Mouse (Mus musculus): ENCODE measurements around the gene Mbd4. TPM values are rescaled to one million over a fixed set of nuclear protein-coding genes. Genes with fewer than 3 reads are reported as not detected.
A peak's percentile ranks its signal among the peaks of the same experiment; 100 is the strongest.

The Mbd4 gene
- polyA plus RNA-seq, 1 experiment from 2014 or later, result 14.6 TPM

DNA sequence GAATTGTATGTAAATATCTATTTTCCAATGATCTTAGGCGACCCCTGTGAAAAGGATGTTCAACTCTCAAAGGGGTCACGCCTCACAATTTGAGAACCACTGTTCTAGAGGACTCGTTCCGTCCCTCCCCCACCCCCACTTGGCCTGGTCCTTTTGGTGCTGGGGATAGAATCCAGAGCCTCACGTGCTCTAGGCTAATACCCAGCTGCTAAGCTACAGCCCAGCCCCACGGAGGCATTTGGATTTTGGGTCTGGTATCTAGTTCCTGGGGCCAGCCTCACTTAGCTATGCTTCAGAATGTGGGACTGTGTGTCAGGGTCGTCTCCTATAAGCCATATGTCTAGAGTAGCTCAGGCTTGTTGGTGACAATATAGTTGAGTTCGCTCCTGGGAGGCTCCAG, 41.6 kb downstream of the Mbd4 start:
- Histone ChIP-seq H3K9ac (ENCODE audit: low read depth, low read length) (no peak overlapping the region), H3K4me1 (ENCODE audit: control insufficient read depth, insufficient read depth, low read length) (peaks cover 14% of the 10 kb centered on the region), H3K4me2 (no peak overlapping the region), H3K9me3 (replicated peaks; ENCODE audit: control insufficient read depth, low read length) (no peaks in the 10 kb centered on the region), H3K27me3 (ENCODE audit: control insufficient read depth, insufficient read depth, low read length) (no peaks in the 10 kb centered on the region), H3K4me3 (ENCODE audit: low read depth, low read length) (no peak overlapping the region), H3K27ac (ENCODE audit: low read depth, low read length) (no peak overlapping the region), H3K36me3 (ENCODE audit: control insufficient read depth, insufficient read depth, low read length) (peaks cover 7% of the 10 kb centered on the region)
- 68% methylated on average over 8 of the region's 8 CpGs for WGBS (ENCODE audit: insufficient replicate concordance)
- no peak for ATAC-seq (replicated peaks; ENCODE audit: insufficient number of reproducible peaks, low FRiP score, low TSS enrichment)

GRCm38 (mm10) chr6:115808488-115809231, 44.5 kb downstream of the Mbd4 start, which contains the start of gene Rpl32:
TSS of gene Rpl32 (minus strand) at chr6:115808747.
- under 1% methylated on average over 47 of the region's 47 CpGs for WGBS (ENCODE audit: insufficient replicate concordance)
- H3K4me1 ChIP-seq (ENCODE audit: control insufficient read depth, insufficient read depth, low read length), result peaks cover 16% of the 10 kb centered on the region
- peak within 1 kb of the TSS; percentile 90 for H3K4me3 ChIP-seq (ENCODE audit: low read depth, low read length)
- peak within 1 kb of the TSS; percentile 86 for H3K4me2 ChIP-seq
- peak within 1 kb of the TSS; percentile 99 for H3K9ac ChIP-seq (ENCODE audit: low read depth, low read length)
- H3K36me3 ChIP-seq (ENCODE audit: control insufficient read depth, insufficient read depth, low read length), result peaks cover 29% of the 10 kb centered on the region
- H3K27me3 ChIP-seq (ENCODE audit: control insufficient read depth, insufficient read depth, low read length), result no peaks in the 10 kb centered on the region
- peak within 1 kb of the TSS; percentile 91 for H3K27ac ChIP-seq (ENCODE audit: low read depth, low read length)
- peak; percentile 76 for ATAC-seq (replicated peaks; ENCODE audit: insufficient number of reproducible peaks, low FRiP score, low TSS enrichment)
- H3K9me3 ChIP-seq (replicated peaks; ENCODE audit: control insufficient read depth, low read length), result no peaks in the 10 kb centered on the region

- Histone ChIP-seq H3K9me3 (replicated peaks; ENCODE audit: control insufficient read depth, low read length) (no peaks in the 10 kb centered on the region), H3K4me3 (ENCODE audit: low read depth, low read length) (peak overlapping the region; percentile 90), H3K4me2 (peak overlapping the region; percentile 86), H3K27me3 (ENCODE audit: control insufficient read depth, insufficient read depth, low read length) (no peaks in the 10 kb centered on the region), H3K4me1 (ENCODE audit: control insufficient read depth, insufficient read depth, low read length) (peaks cover 16% of the 10 kb centered on the region), H3K27ac (ENCODE audit: low read depth, low read length) (peak overlapping the region; percentile 91), H3K36me3 (ENCODE audit: control insufficient read depth, insufficient read depth, low read length) (peaks cover 30% of the 10 kb centered on the region), H3K9ac (ENCODE audit: low read depth, low read length) (peak overlapping the region; percentile 99)
- 0% methylated on average over 22 of the region's 22 CpGs for WGBS (ENCODE audit: insufficient replicate concordance)
- ATAC-seq (replicated peaks; ENCODE audit: insufficient number of reproducible peaks, low FRiP score, low TSS enrichment), result no peak
Observed at GRCm38 (mm10) chr6:115808196-115808487, 45.0 kb downstream of the Mbd4 start.

DNA sequence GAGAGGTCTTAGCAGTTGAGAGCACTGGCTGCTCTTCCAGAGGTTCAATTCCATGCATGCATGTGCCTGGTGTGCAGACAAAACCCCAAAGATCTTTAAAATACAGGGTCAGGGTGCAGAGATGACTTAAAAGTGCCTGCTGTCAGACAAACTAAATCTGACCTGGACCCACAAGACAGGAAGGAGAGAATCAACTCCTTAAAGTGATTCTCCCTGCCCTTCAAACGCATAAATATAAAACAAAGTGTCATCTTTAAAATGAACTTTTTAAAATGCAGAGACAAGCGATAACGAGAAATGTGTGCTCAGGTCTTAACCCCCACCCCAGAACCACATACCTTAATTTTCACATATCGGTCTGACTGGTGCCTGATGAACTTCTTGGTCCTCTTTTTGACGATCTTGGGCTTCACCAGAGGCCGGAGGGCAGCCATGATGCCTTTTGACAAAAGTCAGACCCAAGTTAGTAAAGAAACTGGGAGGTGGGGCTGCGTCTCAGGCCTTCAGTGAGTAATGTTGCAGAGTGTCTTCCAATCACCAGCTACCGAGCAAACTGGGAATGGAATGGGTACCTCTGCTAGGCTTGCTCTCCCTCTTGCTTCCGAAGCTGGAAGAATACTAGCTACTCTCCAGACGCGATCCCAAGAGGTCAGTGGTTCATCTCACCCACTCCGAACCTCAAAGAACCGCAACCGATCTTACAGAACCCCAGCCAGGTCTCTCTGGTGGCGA, 45.5 kb downstream of the Mbd4 start:
- WGBS (ENCODE audit: insufficient replicate concordance), result 4% methylated on average over 15 of the region's 15 CpGs
- peak overlapping the region; percentile 99 for H3K9ac ChIP-seq (ENCODE audit: low read depth, low read length)
- H3K4me2 ChIP-seq, result peak overlapping the region; percentile 86
- H3K36me3 ChIP-seq (ENCODE audit: control insufficient read depth, insufficient read depth, low read length), result peaks cover 30% of the 10 kb centered on the region
- H3K27ac ChIP-seq (ENCODE audit: low read depth, low read length), result peak overlapping the region; percentile 91
- ATAC-seq (replicated peaks; ENCODE audit: insufficient number of reproducible peaks, low FRiP score, low TSS enrichment), result no peak
- peaks cover 16% of the 10 kb centered on the region for H3K4me1 ChIP-seq (ENCODE audit: control insufficient read depth, insufficient read depth, low read length)
- H3K27me3 ChIP-seq (ENCODE audit: control insufficient read depth, insufficient read depth, low read length), result no peaks in the 10 kb centered on the region
- H3K4me3 ChIP-seq (ENCODE audit: low read depth, low read length), result peak overlapping the region; percentile 90
- H3K9me3 ChIP-seq (replicated peaks; ENCODE audit: control insufficient read depth, low read length), result no peaks in the 10 kb centered on the region

DNA sequence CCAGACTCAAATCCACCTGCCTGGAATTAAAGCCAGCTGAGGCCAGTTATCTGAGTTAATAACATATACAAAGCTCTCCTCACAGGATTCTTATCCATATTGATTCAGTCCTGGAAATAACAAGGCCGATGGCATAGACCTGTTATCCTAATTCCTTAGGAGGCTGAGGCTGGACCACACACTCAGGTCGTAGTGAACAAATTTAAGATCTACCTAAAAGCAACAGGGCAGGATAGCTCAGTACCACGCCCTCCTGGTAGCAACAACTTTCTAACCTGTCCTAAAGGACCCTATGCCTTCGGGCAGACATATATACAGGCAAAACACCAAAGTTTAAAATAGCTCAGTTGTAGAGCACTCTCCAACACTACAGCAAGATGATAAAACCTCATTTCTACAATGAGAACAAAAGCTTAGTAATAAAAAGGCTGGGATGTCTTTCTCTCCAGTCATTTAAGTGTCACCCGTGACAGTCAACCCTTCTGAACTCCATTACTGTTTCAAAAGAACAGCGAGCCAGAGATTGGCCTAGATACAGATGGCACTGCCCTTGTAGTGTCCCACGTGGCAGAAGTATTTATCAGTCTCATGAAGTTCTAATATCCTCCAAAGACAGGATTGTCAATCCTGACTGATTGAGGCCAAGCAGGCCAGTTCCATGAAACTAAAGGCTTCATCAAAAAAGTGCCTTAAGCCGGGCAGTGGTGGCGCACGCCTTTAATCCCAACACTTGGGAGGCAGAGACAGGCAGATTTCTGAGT, 48.6 kb downstream of the Mbd4 start:
- Histone ChIP-seq H3K27ac (ENCODE audit: low read depth, low read length) (no peak overlapping the region), H3K9me3 (replicated peaks; ENCODE audit: control insufficient read depth, low read length) (no peaks in the 10 kb centered on the region), H3K4me1 (ENCODE audit: control insufficient read depth, insufficient read depth, low read length) (peaks cover 16% of the 10 kb centered on the region), H3K27me3 (ENCODE audit: control insufficient read depth, insufficient read depth, low read length) (no peaks in the 10 kb centered on the region), H3K4me3 (ENCODE audit: low read depth, low read length) (no peak overlapping the region), H3K9ac (ENCODE audit: low read depth, low read length) (no peak overlapping the region), H3K36me3 (ENCODE audit: control insufficient read depth, insufficient read depth, low read length) (peaks cover 48% of the 10 kb centered on the region), H3K4me2 (no peak overlapping the region; the same call in 1 of the 2 replicates)
- 66% methylated on average over 10 of the region's 10 CpGs for WGBS (ENCODE audit: insufficient replicate concordance)
- ATAC-seq (replicated peaks; ENCODE audit: insufficient number of reproducible peaks, low FRiP score, low TSS enrichment), result no peak

DNA sequence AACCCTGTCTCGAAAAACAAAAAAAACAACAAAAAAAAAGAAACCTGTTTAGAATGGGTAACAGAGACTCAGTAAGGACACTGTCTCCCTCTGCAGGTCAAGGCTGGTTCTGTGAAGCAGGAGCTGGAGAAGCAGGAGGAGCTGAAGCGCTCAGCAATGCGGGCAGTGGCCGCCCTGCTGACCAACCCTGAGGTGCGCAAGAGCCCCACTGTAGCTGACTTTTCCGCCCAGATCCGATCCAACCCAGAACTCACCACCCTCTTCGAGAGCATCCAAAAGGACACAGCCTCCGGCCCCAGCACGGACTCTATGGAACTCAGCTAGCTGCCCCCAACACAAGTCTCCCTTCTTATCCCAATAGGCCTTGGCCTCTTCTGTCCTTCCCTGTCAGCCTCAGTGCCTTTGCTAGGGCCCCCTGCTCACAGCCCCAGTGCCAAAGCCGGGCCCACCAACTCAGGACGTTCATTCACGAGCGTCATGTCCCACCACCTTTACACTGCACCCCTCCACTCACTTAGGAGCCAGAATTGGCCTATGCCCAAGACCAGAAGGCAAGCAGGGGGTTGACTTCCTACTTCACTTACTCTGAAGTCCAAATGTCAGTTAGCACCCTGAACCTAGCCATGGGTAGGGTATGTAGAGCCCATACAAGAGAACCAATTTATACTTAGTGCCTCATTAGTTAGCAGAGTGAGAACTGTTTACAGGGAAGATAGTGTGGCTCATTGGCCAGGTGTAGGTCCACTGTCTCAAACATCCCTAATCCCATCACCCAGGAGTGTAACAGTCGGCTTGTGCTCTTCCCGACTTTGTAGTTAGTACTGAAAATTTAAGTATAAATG, 49.4 kb downstream of the Mbd4 start:
- WGBS (ENCODE audit: insufficient replicate concordance), result 42% methylated on average over 16 of the region's 16 CpGs
- H3K27ac ChIP-seq (ENCODE audit: low read depth, low read length), result 0 out of 2 replicates have a peak overlapping the region, but pooled peaks have one; percentile 25
- H3K36me3 ChIP-seq (ENCODE audit: control insufficient read depth, insufficient read depth, low read length), result peaks cover 56% of the 10 kb centered on the region
- no peak overlapping the region for H3K4me3 ChIP-seq (ENCODE audit: low read depth, low read length)
- peaks cover 16% of the 10 kb centered on the region for H3K4me1 ChIP-seq (ENCODE audit: control insufficient read depth, insufficient read depth, low read length)
- H3K9ac ChIP-seq (ENCODE audit: low read depth, low read length), result no peak overlapping the region
- H3K4me2 ChIP-seq, result no peak overlapping the region
- ATAC-seq (replicated peaks; ENCODE audit: insufficient number of reproducible peaks, low FRiP score, low TSS enrichment), result 0 out of 2 replicates have a peak, but pooled peaks have one; percentile 19
- H3K27me3 ChIP-seq (ENCODE audit: control insufficient read depth, insufficient read depth, low read length), result no peaks in the 10 kb centered on the region
- H3K9me3 ChIP-seq (replicated peaks; ENCODE audit: control insufficient read depth, low read length), result no peaks in the 10 kb centered on the region

DNA sequence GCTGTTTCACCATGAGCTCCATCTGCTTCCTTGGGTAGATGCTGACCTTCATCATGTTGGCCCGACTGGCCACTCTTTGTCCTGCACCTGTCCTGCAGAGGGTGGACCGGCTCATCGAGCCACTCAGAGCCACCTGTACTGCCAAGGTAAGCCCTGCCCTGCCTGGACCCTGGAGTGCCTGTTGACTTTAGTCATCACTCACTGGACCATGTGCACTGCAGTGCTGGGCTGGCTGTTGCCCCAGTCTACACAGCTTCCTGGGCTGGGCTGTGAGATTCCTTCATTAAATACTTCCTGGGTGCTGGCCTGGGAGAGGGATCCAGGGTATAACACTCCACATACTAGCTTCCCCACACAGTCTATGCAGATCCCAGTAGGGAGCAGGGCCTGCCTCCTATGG, 51.4 kb downstream of the Mbd4 start:
- no peak overlapping the region for H3K4me3 ChIP-seq (ENCODE audit: low read depth, low read length)
- no peaks in the 10 kb centered on the region for H3K27me3 ChIP-seq (ENCODE audit: control insufficient read depth, insufficient read depth, low read length)
- WGBS (ENCODE audit: insufficient replicate concordance), result 89% methylated on average over 3 of the region's 3 CpGs
- H3K4me2 ChIP-seq, result no peak overlapping the region
- H3K36me3 ChIP-seq (ENCODE audit: control insufficient read depth, insufficient read depth, low read length), result peaks cover 68% of the 10 kb centered on the region
- H3K9ac ChIP-seq (ENCODE audit: low read depth, low read length), result no peak overlapping the region
- no peak for ATAC-seq (replicated peaks; ENCODE audit: insufficient number of reproducible peaks, low FRiP score, low TSS enrichment)
- no peak overlapping the region for H3K27ac ChIP-seq (ENCODE audit: low read depth, low read length)
- peaks cover 9% of the 10 kb centered on the region for H3K4me1 ChIP-seq (ENCODE audit: control insufficient read depth, insufficient read depth, low read length)
- H3K9me3 ChIP-seq (replicated peaks; ENCODE audit: control insufficient read depth, low read length), result no peaks in the 10 kb centered on the region

GRCm38 (mm10) chr6:115792691-115793215, 60.4 kb downstream of the Mbd4 start:
- Histone ChIP-seq H3K27me3 (ENCODE audit: control insufficient read depth, insufficient read depth, low read length) (no peaks in the 10 kb centered on the region), H3K9ac (ENCODE audit: low read depth, low read length) (no peak overlapping the region), H3K4me1 (ENCODE audit: control insufficient read depth, insufficient read depth, low read length) (no peaks in the 10 kb centered on the region), H3K36me3 (ENCODE audit: control insufficient read depth, insufficient read depth, low read length) (peaks cover 76% of the 10 kb centered on the region), H3K4me3 (ENCODE audit: low read depth, low read length) (no peak overlapping the region), H3K27ac (ENCODE audit: low read depth, low read length) (no peak overlapping the region), H3K9me3 (replicated peaks; ENCODE audit: control insufficient read depth, low read length) (no peaks in the 10 kb centered on the region), H3K4me2 (no peak overlapping the region)
- no peak for ATAC-seq (replicated peaks; ENCODE audit: insufficient number of reproducible peaks, low FRiP score, low TSS enrichment)
- WGBS (ENCODE audit: insufficient replicate concordance), result 89% methylated on average over 21 of the region's 21 CpGs

Data from heart, embryonic 11.5 days (tissue).